Mouse (Mus musculus) layer of hippocampus, adult 8-10 months (tissue): Measurements from ENCODE around the gene Gprc5d. TPM values are rescaled to one million over a fixed set of nuclear protein-coding genes. Genes with fewer than 3 reads are reported as not detected.

Experiments
- DNase-seq, 2 experiments: peaks; one replicate each; pipeline ENCODE4 v3.0.0; 2022; ENCODE audit warnings: low spot score in 2 of 2
- total RNA-seq, 4 experiments: library from RNA; stranded (reverse); gene quantifications; 2 replicates each; pipeline ENCODE4 v1.2.4; 2022

Gprc5d gene
- total RNA-seq, 4 experiments from 2014 or later, result 0.25 to 0.47 TPM; not detected in 2

DNA sequence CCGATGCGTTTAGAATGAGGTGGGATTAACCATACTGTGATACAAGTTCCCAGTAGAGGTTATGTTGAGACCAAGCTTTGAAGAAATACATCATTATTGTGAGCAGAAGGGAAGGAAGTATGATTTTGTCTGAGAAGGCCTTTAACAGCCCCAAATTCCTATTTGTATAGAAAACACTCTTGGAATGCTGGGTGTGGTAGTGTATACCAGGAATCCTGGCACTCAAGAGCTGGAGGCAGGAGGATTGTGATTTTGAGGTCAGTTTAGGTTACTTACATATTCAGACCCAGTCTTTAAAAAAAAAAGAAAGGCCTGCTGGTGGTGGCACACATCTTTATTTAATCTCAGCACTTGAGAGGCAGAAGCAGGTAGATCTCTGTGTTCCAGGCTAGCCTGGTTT is 47.7 kb downstream of the Gprc5d start:
- DNase-seq, result no peak

DNA sequence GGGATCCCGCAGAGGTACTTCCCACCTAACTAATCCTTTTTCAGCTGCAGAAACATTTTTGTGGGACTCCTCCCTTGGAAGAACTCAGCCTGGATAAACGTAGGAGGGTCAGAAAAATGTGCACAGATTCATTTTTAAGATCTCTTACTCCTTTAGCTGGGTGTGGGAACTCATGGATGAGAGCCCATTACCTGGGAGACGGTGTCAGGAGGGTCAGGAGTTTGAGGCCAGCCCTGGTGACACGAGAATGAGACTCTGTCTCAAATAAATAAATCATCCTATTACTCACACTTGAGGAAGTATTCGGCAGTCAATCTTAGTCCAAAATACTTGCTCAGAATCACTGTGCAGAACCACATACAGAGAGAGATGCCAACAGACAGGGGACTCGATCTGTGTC is 48.2 kb downstream of the Gprc5d start:
- no peak for DNase-seq

DNA sequence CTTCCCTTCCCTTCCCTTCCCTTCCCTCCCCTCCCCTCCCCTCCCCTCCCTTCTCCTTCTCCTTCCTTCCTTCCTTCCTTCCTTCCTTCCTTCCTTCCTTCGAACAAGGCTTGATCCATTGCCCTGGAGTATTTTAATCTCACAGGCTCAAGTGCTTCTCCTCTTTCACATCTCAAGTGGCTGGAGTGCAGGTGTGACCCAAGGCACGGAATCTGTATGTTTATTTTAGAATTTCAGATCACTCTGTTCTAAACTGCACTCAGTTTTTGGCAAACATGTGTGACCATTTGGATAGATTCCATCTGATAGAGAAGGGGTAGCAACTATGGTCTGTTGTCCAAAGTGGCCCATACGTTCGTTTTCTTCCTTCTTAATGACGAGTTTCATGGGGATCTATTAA is 49.9 kb downstream of the Gprc5d start:
- DNase-seq, result no peak

DNA sequence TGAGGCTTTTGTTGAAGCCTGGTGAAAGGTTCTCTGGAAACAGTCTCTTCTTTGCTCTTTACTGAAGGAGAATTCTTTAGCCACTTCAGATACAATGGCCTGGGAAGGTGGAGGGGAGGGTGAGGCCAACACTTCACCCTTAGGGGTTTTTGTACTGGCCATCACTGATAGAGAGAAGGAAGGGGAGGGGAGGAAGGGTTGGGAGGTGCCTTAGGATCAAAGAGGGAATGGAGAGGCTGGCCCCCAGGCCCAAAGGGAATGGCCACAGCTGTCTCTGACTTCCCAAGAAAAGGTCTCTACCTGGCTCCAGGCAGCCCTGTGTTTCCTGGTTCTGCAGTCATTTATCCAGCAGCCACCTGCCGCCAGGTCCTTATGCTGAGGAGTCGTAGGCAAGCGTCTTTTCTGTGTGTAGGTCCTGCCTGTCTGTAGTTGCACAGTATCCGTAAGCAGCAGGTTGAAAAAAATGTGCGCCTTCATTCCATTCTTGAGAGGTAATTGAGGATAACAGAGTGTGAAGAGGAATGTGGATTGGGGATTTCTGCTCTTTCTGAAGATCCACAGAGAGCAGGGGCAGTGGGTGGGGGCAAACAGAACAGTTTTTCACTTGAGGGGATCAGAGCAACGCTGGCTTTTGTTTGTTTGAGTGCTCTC is 51.2 kb downstream of the Gprc5d start:
- no peak for DNase-seq

DNA sequence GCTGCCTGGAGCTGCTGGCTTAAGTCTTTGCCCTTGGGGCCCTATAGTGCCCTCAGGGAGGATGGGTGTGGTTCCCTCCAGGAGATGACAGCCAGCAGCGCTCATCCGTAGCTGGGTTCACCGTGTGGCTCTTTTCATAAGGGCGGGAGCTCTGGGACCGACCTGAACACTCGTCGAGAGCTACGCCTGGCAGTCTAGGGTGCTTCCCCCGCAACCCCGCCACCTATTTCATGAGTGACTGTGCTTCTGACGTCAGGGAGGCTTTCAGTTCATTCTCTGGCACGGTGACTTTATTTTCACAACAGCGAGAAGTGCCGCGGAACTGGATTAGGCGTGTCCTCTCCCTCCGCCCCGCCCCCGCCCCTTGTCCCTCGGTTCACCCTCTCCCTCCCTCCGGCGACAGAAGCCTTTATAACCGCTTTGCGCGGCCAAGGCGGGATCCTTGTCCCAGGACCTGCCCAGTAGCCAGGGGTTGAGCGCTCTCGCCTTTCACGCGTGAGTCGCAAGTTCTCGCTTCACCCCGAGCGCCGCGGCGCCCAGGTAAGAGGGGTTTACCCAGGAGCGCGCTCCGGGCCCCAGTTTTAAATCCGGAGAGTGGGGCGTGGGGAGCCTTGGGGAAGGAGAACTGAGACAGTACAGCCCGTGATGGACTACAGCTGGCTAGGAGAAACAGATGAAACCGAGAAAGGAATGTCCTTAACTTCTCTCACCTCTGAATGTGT is 52.7 kb downstream of the Gprc5d start, which contains the start of gene Gprc5a:
Gene Gprc5a (plus strand): TSS at position 416 of the 722 bp plus-strand sequence.
- no peak for DNase-seq

DNA sequence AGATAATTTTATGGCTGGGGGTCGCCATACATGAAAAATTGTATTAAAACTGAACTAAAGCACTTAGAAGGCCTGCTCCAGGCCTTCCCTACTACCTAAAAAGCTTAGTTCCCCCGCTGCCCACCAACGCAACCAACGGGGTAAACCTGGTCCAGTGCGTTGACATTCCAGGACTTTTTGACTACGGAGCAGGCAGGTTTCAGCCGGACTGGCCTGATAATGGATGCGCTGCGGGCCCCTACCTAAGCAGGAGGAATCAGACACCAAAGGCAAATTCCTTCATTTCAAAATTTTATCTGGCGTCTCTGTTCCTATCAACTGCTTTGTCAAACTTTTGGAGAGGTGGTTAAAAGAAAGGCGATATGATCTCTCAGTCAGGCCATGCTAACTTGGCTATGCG is 53.5 kb downstream of the Gprc5d start:
- no peak for DNase-seq

DNA sequence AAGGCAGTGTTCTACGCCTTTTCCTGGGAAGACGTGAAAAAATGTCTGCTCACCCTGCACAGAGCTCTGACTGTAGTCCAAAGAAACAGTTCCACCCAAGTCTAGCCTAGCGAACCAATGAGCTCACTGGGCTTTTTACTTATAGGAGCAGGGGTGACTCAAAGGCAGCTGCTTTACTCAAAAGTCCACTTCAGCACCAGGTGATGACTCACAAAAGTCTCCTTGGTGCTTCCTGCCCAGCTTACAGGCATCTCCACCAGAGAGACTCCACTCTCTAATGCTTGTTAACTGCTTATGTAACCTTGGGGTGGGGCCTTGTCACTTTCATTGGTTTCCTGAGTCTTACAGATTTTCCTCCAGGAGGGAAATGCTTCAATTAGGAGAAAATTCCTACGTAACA is 57.4 kb downstream of the Gprc5d start:
- no peak for DNase-seq

Other genes starting within 250 kb of the Gprc5d start
- 10 to 100 TPM; 25.3 to 28.9 (median 27.3) TPM for gene Gpr19, start 219.7 kb downstream of the Gprc5d start, total RNA-seq
- gene Cdkn1b, start 197.9 kb downstream of the Gprc5d start, total RNA-seq, result 10 to 100 TPM; 35.4 to 46.5 (median 40.5) TPM
- 1 to 10 TPM; 2.5 to 3.2 (median 3.1) TPM for gene Apold1, start 136.6 kb downstream of the Gprc5d start, total RNA-seq
- 10 to 100 TPM; 58.5 to 71.2 (median 60.2) TPM for gene Ddx47, start 106.7 kb downstream of the Gprc5d start, total RNA-seq
- gene Gprc5a, start 52.6 kb downstream of the Gprc5d start, total RNA-seq, result under 1 TPM in 1 of 4 experiments, not detected in 3; 0.21 TPM
- 100 to 1,000 TPM; 137 to 162 (median 153) TPM for gene Fam234b, start 79.7 kb upstream of the Gprc5d start, total RNA-seq
- 10 to 100 TPM; 69.4 to 91.3 (median 78.1) TPM for gene Hebp1, start 79.7 kb upstream of the Gprc5d start, total RNA-seq
- gene Gsg1, start 136.1 kb upstream of the Gprc5d start, total RNA-seq, result under 1 TPM in 1 of 4 experiments, not detected in 3; 0.82 TPM
- gene Pbp2, start 192.1 kb upstream of the Gprc5d start, total RNA-seq, result under 1 TPM in 1 of 4 experiments, not detected in 3; 0.25 TPM
- gene Emp1, start 244.3 kb upstream of the Gprc5d start, total RNA-seq, result 1 to 10 TPM; 2.1 to 3.5 (median 2.8) TPM